Mouse (Mus musculus): ENCODE data around the gene Otud4.
A peak's percentile ranks its signal among the peaks of the same experiment; 100 is the strongest.
"Not testable (repeated sequence)": the region's sequence is repeated elsewhere in the genome, so short reads cannot be mapped to it uniquely, and the experiment has no call there.

Otud4 gene

DNA sequence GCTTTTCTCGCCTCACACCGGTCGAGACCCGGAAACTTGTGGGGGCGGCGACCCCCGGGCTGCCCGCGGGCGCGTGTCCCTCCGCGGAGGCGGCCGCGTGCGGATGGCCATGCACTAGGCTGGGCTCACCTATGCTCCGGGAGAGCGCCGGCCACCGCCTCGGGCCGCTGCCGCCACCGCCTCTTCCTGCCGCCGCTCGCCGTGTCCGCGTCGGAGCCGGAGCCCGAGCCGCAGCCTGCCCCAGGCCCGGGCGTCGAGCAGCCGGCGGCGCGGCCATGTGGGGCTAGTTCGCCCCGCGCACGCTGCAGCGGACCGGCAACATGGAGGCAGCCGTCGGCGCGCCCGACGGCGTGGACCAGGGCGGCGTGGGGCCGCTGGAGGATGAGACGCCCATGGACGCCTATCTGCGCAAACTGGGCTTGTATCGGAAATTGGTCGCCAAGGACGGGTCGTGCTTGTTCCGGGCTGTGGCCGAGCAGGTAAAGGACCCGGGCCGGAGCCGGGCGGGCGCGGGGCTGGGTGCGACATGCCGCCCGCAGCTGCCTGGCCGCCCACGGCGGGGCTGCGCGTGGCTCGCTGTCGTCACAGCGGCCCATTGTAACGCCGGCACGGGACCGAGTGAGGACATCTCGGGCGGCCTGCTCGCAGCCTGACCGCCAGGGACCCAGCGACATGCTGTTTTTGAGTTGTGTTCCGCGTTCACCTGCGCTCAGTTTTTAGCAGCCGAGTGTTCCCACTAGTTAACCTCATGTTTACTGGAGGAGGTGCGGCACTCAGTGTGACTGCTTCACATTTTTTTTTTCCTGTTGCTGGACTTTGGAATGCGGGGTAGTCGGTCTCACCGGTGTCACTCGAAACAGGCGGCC, at the start of gene Otud4:
Gene Otud4, plus strand, starts transcription at position 33 of the 866 bp plus-strand sequence.
- DNase-seq = peak; percentile 66

DNA sequence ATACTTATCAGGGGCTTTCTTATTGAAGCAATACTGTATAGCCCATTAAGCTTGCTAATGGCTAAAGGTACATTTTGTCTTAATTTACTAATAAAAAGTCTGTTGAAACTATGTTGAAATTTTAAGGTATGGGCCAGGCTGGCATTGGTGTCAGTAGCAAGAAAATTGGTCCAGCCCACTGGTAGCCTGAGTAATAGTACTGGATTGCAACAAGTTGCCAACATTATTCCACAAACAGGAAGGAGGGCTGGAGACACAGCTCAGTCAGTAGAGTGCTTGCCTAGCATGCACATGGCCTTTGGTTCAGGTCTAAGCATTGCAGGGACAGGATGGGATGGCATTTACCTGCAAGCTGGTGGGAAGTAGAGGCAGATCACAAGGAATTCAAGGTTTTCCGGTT, 38.5 kb upstream of the Otud4 start:
- no peak for DNase-seq

DNA sequence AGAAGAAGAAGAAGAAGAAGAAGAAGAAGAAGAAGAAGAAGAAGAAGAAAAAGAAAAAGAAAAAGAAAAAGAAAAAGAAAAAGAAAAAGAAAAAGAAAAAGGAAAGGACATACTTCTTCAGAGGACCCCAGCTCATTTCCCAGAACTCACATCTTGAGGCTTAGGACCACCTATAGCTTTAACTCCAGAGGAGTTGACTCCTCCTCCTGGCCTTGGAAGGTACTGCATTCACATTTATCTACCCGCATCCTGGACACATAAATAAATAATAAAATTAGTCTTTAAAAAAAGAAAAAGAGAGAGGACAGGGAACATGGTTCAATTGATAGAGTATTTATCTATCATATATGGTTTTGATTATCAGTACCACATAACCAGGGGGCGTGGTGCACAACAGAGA, 36.2 kb upstream of the Otud4 start:
- not testable (repeated sequence) for DNase-seq

DNA sequence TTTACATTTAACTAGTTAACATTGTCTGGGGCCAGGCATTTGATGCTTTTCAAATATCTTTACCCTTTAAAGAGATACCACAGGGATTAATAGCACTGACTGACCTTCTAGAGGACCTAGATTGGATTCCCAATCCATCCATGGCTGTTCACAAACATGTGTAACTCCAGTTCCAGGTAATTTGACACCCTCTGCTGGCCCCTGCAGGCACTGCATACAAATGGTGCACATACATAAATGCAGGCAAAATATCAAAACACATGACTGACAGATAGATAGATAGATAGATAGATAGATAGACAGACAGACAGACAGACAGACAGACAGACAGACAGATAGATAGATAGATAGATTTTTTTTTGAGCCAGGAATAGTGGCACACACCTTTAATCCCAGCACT, 33.2 kb upstream of the Otud4 start:
- no peak for DNase-seq

GRCm38 (mm10) chr8:79606751-79607300, 32.6 kb upstream of the Otud4 start:
- peak; percentile 40 for DNase-seq

DNA sequence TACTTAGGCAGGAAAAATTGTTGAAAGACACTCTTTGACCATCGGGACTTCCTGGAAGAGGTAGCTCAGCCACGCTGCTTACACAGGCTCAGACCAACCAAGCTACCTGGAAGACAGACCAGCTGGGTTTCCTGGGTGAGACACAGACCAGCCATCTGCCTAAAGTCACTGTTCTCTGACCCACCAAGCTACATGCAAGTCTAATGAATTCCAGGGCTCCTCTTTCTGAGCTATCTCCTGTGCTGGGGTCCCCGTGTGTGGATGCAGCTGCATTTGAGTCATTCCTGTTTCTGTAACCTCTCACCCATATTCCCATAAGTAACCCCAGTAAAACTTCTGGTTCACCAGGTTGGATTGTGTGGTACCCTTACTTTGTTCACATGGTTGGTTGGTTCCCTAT, 30.7 kb upstream of the Otud4 start:
- DNase-seq = no peak

- no peak for DNase-seq
These were observed 29.1 kb upstream of the Otud4 start for GRCm38 (mm10) chr8:79610268-79610667.

DNA sequence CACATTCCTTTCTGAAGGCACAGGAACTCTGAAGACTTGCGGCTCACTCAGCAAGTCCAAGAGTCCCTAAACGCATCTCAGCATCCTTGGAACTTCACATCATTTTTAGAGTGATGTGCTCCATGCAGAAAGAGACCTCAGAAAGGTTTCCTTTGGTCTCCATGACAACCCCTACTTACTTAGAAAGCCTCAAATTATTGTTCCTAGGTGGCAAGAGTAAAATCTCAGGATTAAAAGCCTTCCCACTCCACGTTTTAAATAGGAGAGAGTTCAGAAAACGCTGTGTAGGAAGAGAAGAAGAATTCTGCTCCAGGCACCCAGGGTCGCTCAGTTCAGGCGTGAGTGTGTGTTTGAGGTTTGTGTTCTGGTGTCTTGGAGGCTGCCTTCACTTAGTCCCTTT, 27.1 kb upstream of the Otud4 start:
- no peak for DNase-seq

DNA sequence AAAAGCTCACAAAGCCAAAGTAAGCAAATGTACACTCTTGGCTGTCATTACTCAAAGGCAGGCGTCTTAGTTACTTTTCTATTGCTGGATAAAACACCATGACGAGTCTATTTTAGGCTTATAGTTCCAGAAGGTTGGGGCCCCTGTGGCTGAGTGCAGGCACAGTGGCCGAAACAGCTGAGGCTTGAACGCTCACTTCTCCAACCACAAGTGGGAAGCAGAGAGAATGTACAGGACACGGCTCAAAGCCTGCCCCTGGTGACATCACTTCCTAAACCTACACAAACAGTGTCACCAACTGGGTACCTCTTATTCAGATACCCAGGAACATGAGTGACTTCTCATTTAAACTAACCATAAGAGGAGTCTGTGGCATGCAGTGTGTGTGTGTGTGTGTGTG, 26.5 kb upstream of the Otud4 start:
- no peak for DNase-seq

DNA sequence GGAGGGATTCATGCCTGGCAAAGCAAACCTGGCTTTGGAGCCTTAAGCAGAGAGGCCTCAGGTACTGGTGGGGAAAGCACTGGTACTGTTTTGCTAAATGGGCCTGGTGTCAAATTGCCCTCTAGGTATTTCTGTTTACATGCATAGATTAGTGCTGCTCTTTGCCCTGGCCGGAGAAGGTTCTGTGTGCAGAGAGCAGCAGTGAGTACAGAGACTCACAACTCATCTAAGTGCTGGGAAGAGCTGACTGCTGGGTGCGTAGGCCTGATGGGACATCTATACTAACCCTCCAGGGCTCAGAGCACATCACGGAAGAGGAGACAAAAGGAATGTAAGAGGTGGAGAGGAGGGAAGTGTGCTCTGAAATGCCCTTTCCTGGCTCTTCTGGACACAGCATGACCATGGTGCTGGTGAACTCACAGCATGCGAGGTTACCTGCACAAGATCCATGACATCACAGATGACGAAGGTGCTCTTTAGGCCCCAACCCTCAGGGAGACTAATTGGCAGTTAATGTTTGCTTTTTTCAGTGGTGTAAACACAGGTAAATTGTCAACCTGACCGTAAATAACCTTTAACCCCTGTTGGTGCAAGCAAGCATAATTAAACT, 23.6 kb upstream of the Otud4 start:
- DNase-seq = peak; percentile 42

- no peak for DNase-seq
These were observed 20.5 kb upstream of the Otud4 start for GRCm38 (mm10) chr8:79618906-79619305.

DNA sequence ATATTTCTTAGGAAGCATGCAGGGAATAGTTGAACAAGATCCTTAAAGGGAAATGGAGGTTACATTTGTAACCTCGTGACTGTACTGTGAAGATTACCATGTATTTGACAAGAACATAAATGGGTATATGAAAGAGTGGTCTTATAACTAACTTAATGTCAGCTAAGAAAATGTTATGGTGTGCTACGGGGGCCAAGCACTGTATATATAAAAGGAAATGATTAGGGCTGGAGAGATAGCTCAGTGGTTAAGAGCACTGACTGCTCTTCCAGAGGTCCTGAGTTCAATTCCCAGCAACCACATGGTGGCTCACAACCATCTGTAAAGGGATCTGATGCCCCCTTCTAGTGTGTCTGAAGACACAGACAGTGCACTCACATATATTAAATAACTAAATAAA, 20.1 kb upstream of the Otud4 start:
- DNase-seq = no peak

DNA sequence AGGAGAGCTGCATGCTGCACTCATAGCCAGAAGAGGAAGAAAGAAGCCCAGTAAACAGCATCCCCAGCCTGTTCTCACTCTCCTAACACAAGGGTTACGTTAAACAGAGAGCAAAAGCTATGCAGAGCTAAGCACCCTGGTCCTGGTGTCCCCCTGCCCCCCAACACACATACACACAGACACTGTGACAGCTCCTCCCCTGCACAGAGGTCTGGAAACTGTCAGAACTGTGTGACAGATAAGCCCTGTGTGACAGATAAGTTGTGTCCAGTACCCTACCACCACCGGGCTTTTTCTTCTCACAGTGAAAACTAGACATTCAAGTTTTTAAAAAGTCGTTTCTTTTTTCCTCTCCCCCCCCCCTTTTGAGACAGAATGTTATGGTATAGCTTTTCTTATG, 19.4 kb upstream of the Otud4 start:
- no peak for DNase-seq

- DNase-seq = peak; percentile 12
These were observed 18.7 kb upstream of the Otud4 start for GRCm38 (mm10) chr8:79620489-79621276.

DNA sequence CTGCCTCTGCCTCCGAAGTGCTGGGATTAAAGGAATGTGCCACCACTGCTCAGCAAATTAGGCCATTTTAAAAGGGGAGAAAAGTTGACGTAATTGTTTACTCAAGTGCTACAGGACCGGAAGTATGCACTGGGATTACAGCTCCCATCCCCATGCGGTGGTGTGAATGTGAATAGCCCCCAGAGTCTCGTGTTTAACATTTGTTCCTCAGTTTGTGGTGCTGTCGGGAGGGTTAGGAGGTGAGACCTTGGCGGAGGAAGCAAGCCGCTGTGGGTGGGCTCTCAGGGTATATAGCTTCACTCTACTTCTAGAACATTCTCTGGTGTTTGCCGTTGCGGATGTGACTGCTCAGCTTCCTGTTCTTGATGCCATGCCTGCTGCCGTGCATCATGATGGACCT, 17.1 kb upstream of the Otud4 start:
- DNase-seq = no peak

GRCm38 (mm10) chr8:79623351-79623750, 16.1 kb upstream of the Otud4 start:
- DNase-seq = peak; percentile 11

- DNase-seq = no peak
These were observed 15.0 kb upstream of the Otud4 start for GRCm38 (mm10) chr8:79624416-79624815.

GRCm38 (mm10) chr8:79626213-79626612, 13.2 kb upstream of the Otud4 start:
- DNase-seq = no peak

GRCm38 (mm10) chr8:79635491-79635890, 3.9 kb upstream of the Otud4 start:
- no peak for DNase-seq

GRCm38 (mm10) chr8:79636151-79636550, 3.3 kb upstream of the Otud4 start:
- DNase-seq = no peak

- no peak for DNase-seq
These were observed 2.2 kb upstream of the Otud4 start for GRCm38 (mm10) chr8:79637237-79637636.

DNA sequence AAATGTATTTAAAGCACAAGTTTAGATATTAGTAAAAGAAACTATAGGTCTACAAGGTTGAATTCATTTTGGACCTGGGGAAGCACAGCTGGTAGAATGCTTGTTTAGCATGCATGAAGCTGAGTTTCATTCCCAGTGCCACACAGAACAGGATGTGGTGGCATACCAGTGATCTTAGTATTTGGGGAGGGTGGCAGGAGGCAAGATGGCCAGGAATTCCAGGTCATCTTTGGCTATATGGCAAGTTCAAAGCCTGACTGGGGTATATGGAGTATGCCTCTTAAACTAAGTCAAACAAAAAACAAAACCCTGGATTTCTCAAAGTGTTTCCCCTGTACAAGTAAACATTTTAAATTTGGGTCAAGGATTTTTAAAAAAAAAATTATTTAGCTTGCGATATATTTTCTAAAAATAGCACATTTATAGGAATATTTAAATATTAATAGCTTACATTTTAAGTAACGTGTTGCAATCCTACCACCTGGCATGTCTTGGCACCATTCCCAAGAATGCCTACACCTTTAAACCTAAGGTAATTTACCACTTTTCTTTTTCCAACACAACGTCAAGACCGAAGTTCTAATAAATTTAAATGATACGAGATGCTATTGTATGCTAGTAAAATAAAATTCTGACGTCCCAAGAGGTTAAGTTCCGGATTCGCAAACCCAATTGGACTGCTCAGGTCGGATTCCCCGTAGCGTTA, 1.3 kb upstream of the Otud4 start:
- DNase-seq = peak; percentile 43

Measured in kidney, adult 9 months (tissue).